Mouse (Mus musculus) liver, embryonic 13.5 days (tissue): ENCODE results near the gene Gab1. TPM values are rescaled to one million over a fixed set of nuclear protein-coding genes. Genes with fewer than 3 reads are reported as not detected.

ENCODE experiments used
- ATAC-seq: fragments of 200-750 bp; cut with Nextera tagmentation; 2 replicates; pipeline ENCODE4 v1.8.0; 2017; ENCODE audit warnings: low read depth, mild to moderate bottlenecking, moderate number of reproducible peaks, moderate library complexity
- DNase-seq: peaks from one replicate; pipeline ENCODE4 v3.0.0; 2022
- H3K27ac ChIP-seq: fragments of 300-500 bp; sonication (generic); 2 replicates; pipeline ENCODE4 v1.5.1; 2015; ENCODE audit warnings: moderate library complexity, mild to moderate bottlenecking, inconsistent platforms
- H3K27me3 ChIP-seq: fragments of 300-500 bp; sonication (generic); 2 replicates; pipeline ENCODE4 v1.6.1; 2015; ENCODE audit warnings: mild to moderate bottlenecking, inconsistent platforms
- H3K36me3 ChIP-seq: fragments of 300-500 bp; sonication (generic); 2 replicates; pipeline ENCODE4 v1.6.1; 2015; ENCODE audit warnings: mild to moderate bottlenecking, inconsistent platforms
- H3K4me1 ChIP-seq: fragments of 300-500 bp; sonication (generic); replicated peaks from 2 replicates; pipeline ENCODE4 v1.6.1; 2015; ENCODE audit warnings: inconsistent platforms
- H3K4me2 ChIP-seq: fragments of 300-500 bp; sonication (generic); 2 replicates; pipeline ENCODE4 v1.6.1; 2015; ENCODE audit warnings: inconsistent platforms, mild to moderate bottlenecking, moderate library complexity
- H3K4me3 ChIP-seq: fragments of 300-500 bp; sonication (generic); replicated peaks from 2 replicates; pipeline ENCODE4 v1.5.1; 2015; ENCODE audit warnings: mild to moderate bottlenecking, inconsistent platforms
- H3K9ac ChIP-seq: fragments of 300-500 bp; sonication (generic); 2 replicates; pipeline ENCODE4 v1.6.1; 2015; ENCODE audit warnings: mild to moderate bottlenecking, inconsistent platforms
- H3K9me3 ChIP-seq: fragments of 300-500 bp; sonication (generic); replicated peaks from 2 replicates; pipeline ENCODE4 v1.6.1; 2016; ENCODE audit warnings: inconsistent platforms
- WGBS: fragments of 180-500 bp; shearing (Covaris S2); methylation state at CpG from one replicate; pipeline ENCODE4 v1.1.7; 2015; ENCODE audit not compliant: insufficient replicate concordance; 5-methylcytosine and 5-hydroxymethylcytosine counted together
- polyA plus RNA-seq: library from polyadenylated mRNA; unstranded; fragments of >200 nt; fragmentation: Nextera tagmentation; extraction: Ambion mirVana; gene quantifications from 2 replicates; pipeline ENCODE4 v1.2.1, GENCODE M21; 2015

Gab1 gene
- 7.7 and 10.7 TPM in 2 replicates for polyA plus RNA-seq

DNA sequence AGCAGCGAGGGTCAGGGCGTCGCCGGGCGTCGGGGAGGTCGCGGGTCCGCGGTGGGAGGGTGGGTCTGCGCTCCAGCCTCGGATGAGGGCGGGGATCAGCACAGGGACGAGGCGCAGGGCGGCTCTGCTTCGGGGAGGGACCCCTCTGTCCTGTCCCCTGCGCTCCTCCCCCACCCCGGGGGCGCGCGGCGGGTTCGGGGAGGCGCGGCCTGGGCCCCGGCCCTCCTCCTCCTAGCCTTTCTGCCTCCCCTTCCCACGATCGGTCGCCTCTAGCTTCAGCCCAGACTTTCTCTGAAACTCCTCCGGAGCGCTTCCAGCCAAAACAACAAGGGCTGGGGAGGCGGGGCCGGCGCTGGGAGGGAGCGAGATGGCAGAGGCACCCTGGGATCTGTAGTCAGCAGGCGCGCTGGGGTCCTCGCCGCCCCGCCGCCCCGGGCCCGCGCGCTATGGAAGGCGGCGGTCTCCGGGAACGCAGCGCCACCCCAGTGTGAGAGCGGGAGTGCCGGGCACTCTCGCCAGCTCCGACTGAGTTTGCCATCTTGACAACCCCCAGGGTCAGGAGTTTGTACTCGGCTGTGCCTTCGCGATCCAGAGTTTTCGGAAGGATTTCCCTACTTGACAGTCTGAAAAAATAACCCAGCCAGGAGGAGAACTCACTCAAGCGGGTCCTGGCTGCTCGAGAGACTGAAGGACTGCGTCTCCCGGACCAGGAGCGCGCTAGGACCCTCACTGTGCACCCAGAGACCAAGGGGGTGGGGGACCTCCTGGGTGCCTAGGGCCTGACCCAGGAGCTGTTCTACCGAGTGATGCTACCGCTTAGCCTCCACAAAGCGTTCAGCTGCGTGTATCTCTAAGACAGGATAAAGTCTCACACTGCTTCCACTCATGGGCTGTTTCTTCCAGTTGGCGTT is at the start of gene Gab1:
Gab1 (minus strand) TSS at position 324 of the 911 bp plus-strand sequence.
- Histone ChIP-seq H3K9ac (peak within 1 kb of the TSS; percentile 73), H3K4me1 (peaks cover 33% of the 10 kb centered on the region), H3K9me3 (0 out of 2 replicates have a peak, but pooled peaks cover 4% of the 10 kb centered on the region), H3K36me3 (no peaks in the 10 kb centered on the region), H3K4me3 (peak within 1 kb of the TSS; percentile 70), H3K4me2 (peak within 1 kb of the TSS; percentile 92), H3K27me3 (peaks cover 46% of the 10 kb centered on the region), H3K27ac (peak within 1 kb of the TSS; percentile 81)
- DNase-seq = peak; percentile 59
- peak; percentile 83 for ATAC-seq
- 1% methylated on average over 70 of the region's 70 CpGs for WGBS

DNA sequence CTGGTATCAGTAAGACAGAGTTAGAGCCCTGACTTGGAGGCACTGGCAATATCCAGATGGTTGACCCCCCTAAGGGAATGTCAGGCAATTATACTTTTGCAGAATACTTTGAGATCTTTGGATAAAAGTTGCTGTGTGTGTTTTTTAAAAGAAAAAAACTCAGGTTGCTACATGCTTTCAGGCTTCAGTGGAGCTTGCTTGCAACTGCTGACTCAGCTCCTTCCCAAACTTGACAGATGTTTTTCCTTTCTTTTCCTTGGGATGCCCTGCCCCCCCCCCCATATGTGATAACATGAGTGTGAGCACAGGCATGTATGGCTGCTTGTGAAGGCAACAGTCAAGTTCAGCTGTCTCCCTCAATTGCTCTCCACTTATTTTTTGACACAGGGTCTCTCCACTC is 48.5 kb upstream of the Gab1 start:
- H3K4me3 ChIP-seq = no peak overlapping the region
- H3K9ac ChIP-seq = no peak overlapping the region
- no peaks in the 10 kb centered on the region for H3K9me3 ChIP-seq
- no peaks in the 10 kb centered on the region for H3K27me3 ChIP-seq
- no peak overlapping the region for H3K27ac ChIP-seq
- H3K36me3 ChIP-seq = no peaks in the 10 kb centered on the region
- DNase-seq = no peak
- ATAC-seq = no peak
- H3K4me1 ChIP-seq = no peaks in the 10 kb centered on the region
- H3K4me2 ChIP-seq = no peak overlapping the region

DNA sequence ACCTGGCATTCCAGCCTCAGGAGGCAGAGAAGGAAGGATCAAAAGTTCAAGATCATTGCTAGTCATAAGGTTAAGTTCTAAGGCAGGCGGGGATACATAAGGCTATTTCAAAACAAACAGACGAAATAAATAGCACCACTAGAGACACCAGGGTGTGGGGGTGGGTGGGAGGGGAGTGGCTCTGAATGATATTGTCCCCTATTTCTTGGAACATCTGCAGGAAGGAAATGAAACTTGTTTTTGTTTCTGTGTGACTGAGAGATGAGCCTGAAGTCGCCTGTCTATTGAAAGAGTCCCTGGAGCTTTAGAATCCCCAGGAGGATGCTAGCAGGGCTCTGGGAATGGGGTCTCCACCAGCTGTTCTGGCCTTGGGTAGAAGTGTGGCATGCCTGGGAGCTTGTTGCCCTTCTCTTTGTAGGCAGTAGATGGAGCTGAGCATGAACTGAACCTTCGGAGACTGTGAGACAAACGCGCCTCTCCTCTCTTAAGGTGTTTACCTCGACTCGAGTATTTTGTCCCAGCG is 43.5 kb upstream of the Gab1 start:
- DNase-seq = no peak
- 65% methylated on average over 9 of the region's 9 CpGs for WGBS
- H3K9me3 ChIP-seq = no peaks in the 10 kb centered on the region
- no peak overlapping the region for H3K4me3 ChIP-seq
- no peak overlapping the region for H3K9ac ChIP-seq
- no peaks in the 10 kb centered on the region for H3K36me3 ChIP-seq
- no peak overlapping the region for H3K4me2 ChIP-seq
- no peaks in the 10 kb centered on the region for H3K27me3 ChIP-seq
- no peak for ATAC-seq
- H3K27ac ChIP-seq = no peak overlapping the region
- H3K4me1 ChIP-seq = no peaks in the 10 kb centered on the region

DNA sequence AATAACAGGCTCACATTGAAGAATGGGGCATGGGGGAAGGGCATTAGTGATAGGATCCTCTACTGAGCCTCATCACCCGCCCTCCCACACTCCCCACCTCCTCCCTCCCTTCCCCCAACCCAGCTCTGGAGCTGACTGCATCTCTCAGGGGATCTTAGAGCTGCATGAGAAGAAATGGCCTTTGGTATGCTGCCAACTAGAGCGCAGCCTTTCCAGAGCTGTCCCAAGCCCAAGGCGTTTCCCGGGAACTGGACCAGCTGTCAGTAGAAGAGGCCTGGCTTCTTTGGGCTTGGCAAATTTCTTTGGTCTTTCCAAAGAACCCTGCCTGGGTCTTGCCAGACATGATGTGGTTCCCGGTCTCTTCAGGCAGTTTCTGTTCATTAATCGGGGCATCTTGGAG is 42.3 kb upstream of the Gab1 start:
- Histone ChIP-seq H3K4me2 (no peak overlapping the region), H3K27ac (no peak overlapping the region), H3K9me3 (no peaks in the 10 kb centered on the region), H3K36me3 (no peaks in the 10 kb centered on the region), H3K4me1 (no peaks in the 10 kb centered on the region), H3K9ac (no peak overlapping the region), H3K27me3 (no peaks in the 10 kb centered on the region), H3K4me3 (no peak overlapping the region)
- DNase-seq = no peak
- WGBS = 70% methylated on average over 6 of the region's 6 CpGs
- no peak for ATAC-seq

DNA sequence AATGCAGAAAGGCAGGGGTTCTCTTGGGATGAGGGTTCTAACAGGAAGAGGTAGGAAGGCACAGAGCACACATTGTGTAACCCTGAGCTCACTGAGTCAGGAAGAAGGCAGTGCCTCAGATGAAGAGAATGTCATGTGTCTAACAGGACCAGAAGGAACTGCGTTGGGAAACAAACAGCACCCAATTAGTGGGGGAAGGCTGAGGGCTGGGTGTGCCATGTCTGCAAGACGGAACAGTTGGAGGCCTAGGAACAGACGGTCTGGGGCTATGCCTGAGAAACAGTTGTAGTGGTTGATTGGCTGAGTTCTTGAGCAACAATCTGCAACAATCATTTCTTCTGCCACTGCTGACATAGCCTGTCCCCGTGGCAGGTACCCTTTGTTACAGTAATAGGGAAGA is 38.8 kb upstream of the Gab1 start:
- Histone ChIP-seq H3K4me2 (no peak overlapping the region), H3K9me3 (no peaks in the 10 kb centered on the region), H3K27ac (no peak overlapping the region), H3K4me1 (no peaks in the 10 kb centered on the region), H3K36me3 (no peaks in the 10 kb centered on the region), H3K4me3 (no peak overlapping the region), H3K9ac (no peak overlapping the region), H3K27me3 (no peaks in the 10 kb centered on the region)
- DNase-seq = no peak
- no peak; the same call in 1 of the 2 replicates for ATAC-seq
- WGBS = 68% methylated on average over 4 of the region's 4 CpGs

DNA sequence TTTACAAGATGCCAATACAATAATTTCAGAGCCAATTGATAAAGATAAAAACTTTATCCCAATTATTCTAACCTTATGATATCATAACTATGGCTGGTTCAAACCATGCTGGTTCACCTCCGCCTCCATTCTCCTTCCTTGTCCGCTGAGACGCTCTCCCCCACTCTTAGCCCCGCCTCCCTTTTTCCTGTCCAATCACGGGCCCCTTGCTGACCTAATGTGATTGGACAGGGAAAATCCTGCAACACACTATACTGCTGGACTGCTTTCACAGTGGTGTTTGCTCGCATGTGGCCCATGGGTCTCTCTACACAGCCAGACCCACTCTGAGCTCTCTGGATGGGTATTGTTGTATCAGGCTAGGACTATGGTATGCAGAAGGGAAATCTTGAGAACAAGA is 38.2 kb upstream of the Gab1 start:
- H3K9ac ChIP-seq = no peak overlapping the region
- H3K4me2 ChIP-seq = no peak overlapping the region
- no peaks in the 10 kb centered on the region for H3K36me3 ChIP-seq
- no peaks in the 10 kb centered on the region for H3K4me1 ChIP-seq
- H3K9me3 ChIP-seq = no peaks in the 10 kb centered on the region
- 79% methylated on average over 6 of the region's 6 CpGs for WGBS
- no peak overlapping the region for H3K4me3 ChIP-seq
- ATAC-seq = no peak
- no peak for DNase-seq
- no peak overlapping the region for H3K27ac ChIP-seq
- H3K27me3 ChIP-seq = no peaks in the 10 kb centered on the region

DNA sequence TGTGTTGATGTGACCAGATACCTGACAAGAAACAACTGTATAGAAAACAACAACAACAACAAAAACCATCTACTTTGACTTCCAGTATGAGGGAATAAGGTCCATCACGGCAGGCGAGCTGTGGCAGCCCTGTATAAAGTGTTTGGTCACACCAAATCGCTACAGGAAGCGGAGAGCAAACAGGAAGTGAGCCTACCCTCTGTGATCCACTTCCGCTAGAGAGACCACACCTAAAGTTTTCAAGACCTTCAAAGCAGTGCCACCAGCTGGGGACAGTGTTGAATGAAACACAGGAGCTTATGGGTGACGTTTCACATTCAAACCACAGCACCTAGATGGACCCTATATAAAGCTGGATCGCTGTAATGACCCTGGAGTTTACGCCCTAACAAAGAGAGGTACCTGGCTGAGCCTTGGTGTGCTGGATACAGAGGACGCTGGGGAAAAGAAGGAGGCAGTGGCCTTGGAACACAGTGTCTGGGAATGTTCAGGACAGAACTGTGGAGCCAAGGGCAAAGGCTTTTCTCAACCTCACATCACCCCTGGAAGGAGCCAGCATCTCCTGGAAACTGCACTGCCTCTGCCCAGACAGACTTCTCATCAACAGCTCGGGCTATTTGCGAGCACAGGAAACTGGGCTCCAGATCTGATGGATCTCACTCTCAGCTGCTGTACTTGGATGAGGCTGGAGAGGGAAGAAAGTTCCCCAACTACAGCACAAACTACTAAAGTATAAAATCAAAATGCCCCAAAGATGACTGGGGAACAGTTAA is 36.3 kb upstream of the Gab1 start:
- Histone ChIP-seq H3K4me1 (no peaks in the 10 kb centered on the region), H3K27ac (no peak overlapping the region), H3K9ac (no peak overlapping the region), H3K27me3 (no peaks in the 10 kb centered on the region), H3K4me3 (no peak overlapping the region), H3K36me3 (no peaks in the 10 kb centered on the region), H3K9me3 (no peaks in the 10 kb centered on the region), H3K4me2 (no peak overlapping the region)
- ATAC-seq (no peak), DNase-seq (no peak)
- WGBS = 47% methylated on average over 11 of the region's 11 CpGs

DNA sequence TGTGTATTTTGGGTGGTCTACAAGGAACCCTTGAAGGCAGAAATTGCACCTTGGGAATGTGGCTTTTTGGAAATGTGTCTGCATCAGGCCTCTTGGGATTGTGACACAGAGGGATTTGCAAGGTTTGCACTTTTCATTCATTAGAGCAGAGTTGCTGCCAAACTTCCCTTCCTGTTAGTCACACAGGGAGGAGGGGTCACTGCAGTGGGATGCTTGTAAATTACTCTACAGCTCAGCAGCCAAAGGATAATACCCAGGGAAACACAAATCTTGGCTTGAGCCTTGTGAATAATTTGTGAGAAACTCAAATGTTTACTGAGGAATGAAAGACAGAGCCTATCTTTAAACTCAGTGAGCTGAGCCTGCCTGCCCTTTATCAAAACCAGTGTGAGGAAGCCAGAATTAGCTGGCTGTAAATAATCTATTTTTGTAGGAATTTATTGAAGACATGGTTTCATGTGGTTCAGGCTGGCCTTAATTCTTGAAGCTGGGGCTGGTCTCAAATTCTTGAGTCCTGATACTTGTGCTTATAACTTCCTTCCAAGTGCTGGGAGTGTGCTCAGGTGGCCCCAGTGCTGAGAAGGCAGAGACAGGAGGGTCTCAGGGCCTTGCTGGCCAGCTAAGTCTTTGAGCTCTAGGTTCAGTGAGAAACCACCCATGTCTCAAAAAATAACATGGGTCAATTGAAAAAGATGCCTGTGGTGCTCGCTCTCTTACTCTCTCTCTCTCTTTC is 32.9 kb upstream of the Gab1 start:
- Histone ChIP-seq H3K9me3 (no peaks in the 10 kb centered on the region), H3K9ac (no peak overlapping the region), H3K4me1 (no peaks in the 10 kb centered on the region), H3K27me3 (no peaks in the 10 kb centered on the region), H3K27ac (peak overlapping the region; percentile 34; the same call in 1 of the 2 replicates), H3K4me2 (no peak overlapping the region), H3K36me3 (no peaks in the 10 kb centered on the region), H3K4me3 (no peak overlapping the region)
- ATAC-seq (no peak), DNase-seq (no peak)
- WGBS = 77% methylated on average over 1 of the region's 1 CpGs

DNA sequence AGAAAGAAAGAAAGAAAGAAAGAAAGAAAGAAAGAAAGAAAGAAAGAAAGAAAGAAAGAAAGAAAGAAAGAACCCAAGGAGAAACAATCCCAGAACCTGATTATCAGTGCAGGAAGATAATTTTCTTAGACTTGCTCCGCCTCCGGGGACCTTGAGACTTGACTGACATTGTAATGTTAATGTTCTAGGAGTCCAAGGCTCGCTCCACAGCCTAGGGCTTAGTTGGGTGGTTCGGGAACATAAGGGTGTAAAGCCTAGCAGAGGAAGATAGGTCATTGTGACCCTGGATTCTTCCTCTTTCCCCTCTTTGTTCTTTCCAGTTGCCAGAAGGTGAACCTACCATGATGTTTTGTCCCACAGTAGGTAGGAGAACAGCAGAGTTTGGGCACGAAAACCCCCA is 31.1 kb upstream of the Gab1 start:
- H3K9me3 ChIP-seq = no peaks in the 10 kb centered on the region
- H3K27ac ChIP-seq = no peak overlapping the region
- H3K4me2 ChIP-seq = no peak overlapping the region
- no peaks in the 10 kb centered on the region for H3K27me3 ChIP-seq
- no peak overlapping the region for H3K9ac ChIP-seq
- no peak for DNase-seq
- no peaks in the 10 kb centered on the region for H3K4me1 ChIP-seq
- WGBS = 63% methylated on average over 5 of the region's 5 CpGs
- no peak overlapping the region for H3K4me3 ChIP-seq
- ATAC-seq = no peak
- H3K36me3 ChIP-seq = no peaks in the 10 kb centered on the region

DNA sequence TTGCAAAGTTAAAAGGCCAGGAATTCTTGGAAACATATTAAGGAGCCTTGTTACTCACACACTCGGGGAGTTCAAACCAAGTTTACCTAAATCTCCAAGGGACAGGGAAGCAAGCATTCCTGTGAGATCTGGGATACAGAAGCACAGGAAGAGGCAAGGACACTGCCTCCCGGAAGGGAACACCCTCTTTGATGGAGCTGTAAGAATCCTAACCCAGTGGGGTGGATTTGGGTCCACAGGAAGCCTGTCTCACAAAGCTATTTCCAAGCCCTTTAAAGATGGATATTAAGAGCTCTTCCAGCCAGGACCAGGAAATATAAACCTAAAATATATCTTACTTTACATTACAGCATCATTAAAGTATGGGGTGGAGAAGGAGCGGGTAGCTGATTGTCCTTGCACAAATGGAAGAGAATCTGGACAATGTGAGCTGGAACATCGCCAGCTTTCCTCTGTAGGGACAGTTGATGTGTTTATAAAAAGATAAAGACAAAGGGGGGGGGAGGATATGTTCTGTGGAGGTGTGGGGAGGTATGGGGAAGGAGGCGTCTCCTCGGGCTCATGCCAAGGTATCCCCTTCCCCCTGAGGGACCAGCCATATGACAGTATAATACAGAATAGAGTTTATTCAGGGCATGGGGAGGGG is 28.1 kb upstream of the Gab1 start:
- 50% methylated on average over 6 of the region's 6 CpGs for WGBS
- no peaks in the 10 kb centered on the region for H3K27me3 ChIP-seq
- DNase-seq = no peak
- H3K4me3 ChIP-seq = no peak overlapping the region
- H3K9ac ChIP-seq = no peak overlapping the region
- no peaks in the 10 kb centered on the region for H3K9me3 ChIP-seq
- no peak overlapping the region for H3K27ac ChIP-seq
- ATAC-seq = no peak
- no peak overlapping the region for H3K4me2 ChIP-seq
- H3K4me1 ChIP-seq = no peaks in the 10 kb centered on the region
- H3K36me3 ChIP-seq = no peaks in the 10 kb centered on the region

DNA sequence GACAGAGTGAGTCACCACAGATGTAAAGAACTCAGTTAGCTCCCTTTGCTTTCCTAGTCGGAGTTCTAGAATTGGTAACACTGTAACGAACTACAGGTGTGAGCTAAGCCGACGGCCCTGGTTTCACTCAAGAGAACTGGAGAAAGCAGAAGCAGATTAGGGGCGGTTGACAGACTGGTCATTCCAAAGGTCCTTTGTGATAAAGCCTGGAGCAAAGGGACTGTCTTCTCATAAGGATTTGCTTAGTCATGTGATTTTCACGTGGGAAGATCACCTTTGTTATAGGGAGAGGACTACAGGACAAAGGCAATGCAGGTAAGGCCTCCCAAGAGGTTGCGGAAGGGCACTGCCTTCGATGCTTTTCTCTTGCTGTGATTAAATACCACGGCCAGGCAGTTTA is 22.0 kb upstream of the Gab1 start:
- no peaks in the 10 kb centered on the region for H3K36me3 ChIP-seq
- 73% methylated on average over 9 of the region's 9 CpGs for WGBS
- no peak for DNase-seq
- H3K9me3 ChIP-seq = no peaks in the 10 kb centered on the region
- no peaks in the 10 kb centered on the region for H3K4me1 ChIP-seq
- H3K9ac ChIP-seq = no peak overlapping the region
- H3K4me2 ChIP-seq = no peak overlapping the region
- H3K27me3 ChIP-seq = no peaks in the 10 kb centered on the region
- no peak overlapping the region for H3K27ac ChIP-seq
- no peak for ATAC-seq
- H3K4me3 ChIP-seq = no peak overlapping the region
